Mouse (Mus musculus) MEL (cell line): ENCODE measurements around the gene Thada. TPM values are rescaled to one million over a fixed set of nuclear protein-coding genes. Genes with fewer than 3 reads are reported as not detected.

Source experiments
- DNase-seq: peaks from one replicate; pipeline ENCODE4 v3.0.0; 2011; ENCODE audit warnings: low read depth, low spot score
- H3K27ac ChIP-seq: 2 replicates; pipeline ENCODE4 v1.5.1; 2012; ENCODE audit warnings: low read depth, mild to moderate bottlenecking, control low read depth, low read length, moderate library complexity; ENCODE audit not compliant: control insufficient read depth
- H3K27me3 ChIP-seq, 2 experiments: fragments of 150-350 bp in 1 of 2; sonication (generic) in 1 of 2; 2 replicates each; pipeline ENCODE4 v1.6.1; 2012; ENCODE audit warnings: low read length in 2 of 2, mild to moderate bottlenecking in 2 of 2, improper control_type of control experiment in 1 of 2, moderate library complexity in 1 of 2; ENCODE audit not compliant: insufficient read depth in 2 of 2, control insufficient read depth in 1 of 2
- H3K36me3 ChIP-seq, 2 experiments: 2 replicates each; pipeline ENCODE4 v1.6.1; 2012 to 2014; ENCODE audit warnings: low read length in 2 of 2, improper control_type of control experiment in 1 of 2, inconsistent platforms in 1 of 2, mild to moderate bottlenecking in 1 of 2; ENCODE audit not compliant: insufficient read depth in 2 of 2, control insufficient read depth in 1 of 2
- H3K4me1 ChIP-seq, 2 experiments: fragments of 150-350 bp in 1 of 2; sonication (generic) in 1 of 2; 2 replicates each; pipeline ENCODE4 v1.6.1; 2012; ENCODE audit warnings: low read length in 2 of 2, improper control_type of control experiment in 1 of 2, mild to moderate bottlenecking in 1 of 2; ENCODE audit not compliant: insufficient read depth in 2 of 2, control insufficient read depth in 1 of 2
- H3K4me3 ChIP-seq, 2 experiments: fragments of 150-350 bp in 1 of 2; sonication (generic) in 1 of 2; 2 replicates each; pipeline ENCODE4 v1.5.1; 2012; ENCODE audit warnings: low read depth in 2 of 2, low read length in 2 of 2, mild to moderate bottlenecking in 2 of 2, moderate library complexity in 2 of 2, control low read depth in 1 of 2, improper control_type of control experiment in 1 of 2; ENCODE audit not compliant: control insufficient read depth in 1 of 2, insufficient read depth in 1 of 2
- H3K79me2 ChIP-seq: 2 replicates; pipeline ENCODE4 v1.6.1; 2012; ENCODE audit warnings: mild to moderate bottlenecking, low read length, moderate library complexity; ENCODE audit not compliant: control insufficient read depth, poor library complexity, insufficient read depth
- H3K9ac ChIP-seq: 2 replicates; pipeline ENCODE4 v1.6.1; 2012; ENCODE audit warnings: low read depth, mild to moderate bottlenecking, control low read depth, low read length, moderate library complexity; ENCODE audit not compliant: control insufficient read depth, poor library complexity, severe bottlenecking
- H3K9me3 ChIP-seq: fragments of 150-350 bp; sonication (generic); replicated peaks from 2 replicates; pipeline ENCODE4 v1.6.1; 2012; ENCODE audit warnings: mild to moderate bottlenecking, low read length, improper control_type of control experiment, moderate library complexity; ENCODE audit not compliant: insufficient read depth
- CHD1 ChIP-seq: IDR thresholded peaks from 2 replicates; pipeline ENCODE4 v1.6.1; 2012; ENCODE audit warnings: low read depth, mild to moderate bottlenecking, inconsistent platforms, low read length, improper control_type of control experiment
- CHD2 ChIP-seq: IDR thresholded peaks from 2 replicates; pipeline ENCODE4 v1.6.1; 2011; ENCODE audit warnings: low read length, improper control_type of control experiment
- CTCF ChIP-seq, 3 experiments: IDR thresholded peaks in 2 of 3; conservative IDR thresholded peaks in 1 of 3; 2 replicates each; pipeline ENCODE4 v1.5.1; 2011 to 2012; ENCODE audit warnings: low read length in 3 of 3, low read depth in 2 of 3, mild to moderate bottlenecking in 2 of 3, improper control_type of control experiment in 1 of 3, inconsistent platforms in 1 of 3, mixed read lengths in 1 of 3, moderate library complexity in 1 of 3; ENCODE audit not compliant: control insufficient read depth in 1 of 3, insufficient read depth in 1 of 3, poor library complexity in 1 of 3, severe bottlenecking in 1 of 3
- ELF1 ChIP-seq: IDR thresholded peaks from 2 replicates; pipeline ENCODE4 v1.6.1; 2014; ENCODE audit warnings: low read depth, mild to moderate bottlenecking, inconsistent platforms, low read length, improper control_type of control experiment, moderate library complexity
- EP300 ChIP-seq, 2 experiments: IDR thresholded peaks; 2 replicates each; pipeline ENCODE4 v1.6.1; 2011; ENCODE audit warnings: improper control_type of control experiment in 2 of 2, low read length in 2 of 2, low read depth in 1 of 2, mild to moderate bottlenecking in 1 of 2
- ETS1 ChIP-seq: IDR thresholded peaks from 2 replicates; pipeline ENCODE4 v1.6.1; 2012; ENCODE audit warnings: low read depth, mild to moderate bottlenecking, inconsistent platforms, low read length, improper control_type of control experiment, moderate library complexity
- GATA1 ChIP-seq: IDR thresholded peaks from 2 replicates; pipeline ENCODE4 v1.6.1; 2011; ENCODE audit warnings: low read depth, low read length, improper control_type of control experiment
- HCFC1 ChIP-seq: IDR thresholded peaks from 2 replicates; pipeline ENCODE4 v1.6.1; 2012; ENCODE audit warnings: low read depth, mild to moderate bottlenecking, inconsistent platforms, low read length, improper control_type of control experiment, moderate library complexity
- JUND ChIP-seq: IDR thresholded peaks from 2 replicates; pipeline ENCODE4 v1.6.1; 2011; ENCODE audit warnings: low read depth, mild to moderate bottlenecking, improper control_type of control experiment, low read length
- KAT2A ChIP-seq: conservative IDR thresholded peaks from 2 replicates; pipeline ENCODE4 v1.6.1; 2012; ENCODE audit warnings: low read depth, low read length, improper control_type of control experiment, inconsistent platforms
- MAFK ChIP-seq: IDR thresholded peaks from 2 replicates; pipeline ENCODE4 v1.6.1; 2011; ENCODE audit warnings: low read depth, mild to moderate bottlenecking, low read length, improper control_type of control experiment, borderline replicate concordance
- MAZ ChIP-seq: IDR thresholded peaks from 2 replicates; pipeline ENCODE4 v1.6.1; 2012; ENCODE audit warnings: low read depth, mild to moderate bottlenecking, inconsistent platforms, low read length, improper control_type of control experiment
- MEF2A ChIP-seq: IDR thresholded peaks from 2 replicates; pipeline ENCODE4 v1.6.1; 2014; ENCODE audit warnings: low read depth, mild to moderate bottlenecking, inconsistent platforms, low read length, improper control_type of control experiment; ENCODE audit not compliant: poor library complexity, insufficient replicate concordance, severe bottlenecking; ENCODE audit errors: extremely low read depth
- MXI1 ChIP-seq: IDR thresholded peaks from 2 replicates; pipeline ENCODE4 v1.6.1; 2011; ENCODE audit warnings: mild to moderate bottlenecking, low read depth, low read length, improper control_type of control experiment
- MYC ChIP-seq: IDR thresholded peaks from 2 replicates; pipeline ENCODE4 v1.6.1; 2011; ENCODE audit warnings: low read depth, mild to moderate bottlenecking, low read length, improper control_type of control experiment, moderate library complexity
- NRF1 ChIP-seq: IDR thresholded peaks from 2 replicates; pipeline ENCODE4 v1.6.1; 2014; ENCODE audit warnings: low read depth, mild to moderate bottlenecking, inconsistent platforms, low read length, improper control_type of control experiment, moderate library complexity; ENCODE audit not compliant: poor library complexity, insufficient read depth, severe bottlenecking
- POLR2A ChIP-seq, 2 experiments: IDR thresholded peaks; 2 replicates each; pipeline ENCODE4 v1.6.1; 2011 to 2012; ENCODE audit warnings: low read length in 2 of 2, mild to moderate bottlenecking in 2 of 2, control low read depth in 1 of 2, improper control_type of control experiment in 1 of 2, low read depth in 1 of 2, moderate library complexity in 1 of 2; ENCODE audit not compliant: control insufficient read depth in 1 of 2, insufficient read depth in 1 of 2, poor library complexity in 1 of 2
- POLR2AphosphoS5 ChIP-seq: IDR thresholded peaks from 2 replicates; pipeline ENCODE4 v1.6.1; 2012; ENCODE audit warnings: low read depth, borderline replicate concordance, mild to moderate bottlenecking, inconsistent platforms, low read length, moderate library complexity, mixed read lengths
- RAD21 ChIP-seq: IDR thresholded peaks from 2 replicates; pipeline ENCODE4 v1.6.1; 2011; ENCODE audit warnings: mild to moderate bottlenecking, low read depth, low read length, improper control_type of control experiment
- SIN3A ChIP-seq: IDR thresholded peaks from 2 replicates; pipeline ENCODE4 v1.6.1; 2012; ENCODE audit warnings: low read length, improper control_type of control experiment, inconsistent platforms
- SMC3 ChIP-seq: IDR thresholded peaks from 2 replicates; pipeline ENCODE4 v1.6.1; 2011; ENCODE audit warnings: low read depth, low read length, improper control_type of control experiment
- TAL1 ChIP-seq: IDR thresholded peaks from 2 replicates; pipeline ENCODE4 v1.6.1; 2012; ENCODE audit warnings: mild to moderate bottlenecking, inconsistent platforms, low read length, moderate library complexity, mixed read lengths
- TCF12 ChIP-seq: IDR thresholded peaks from 2 replicates; pipeline ENCODE4 v1.6.1; 2014; ENCODE audit warnings: low read depth, mild to moderate bottlenecking, inconsistent platforms, low read length, improper control_type of control experiment, moderate library complexity
- USF1 ChIP-seq: IDR thresholded peaks from 2 replicates; pipeline ENCODE4 v1.6.1; 2014; ENCODE audit warnings: low read depth, mild to moderate bottlenecking, inconsistent platforms, low read length, improper control_type of control experiment, moderate library complexity
- ZMIZ1 ChIP-seq: IDR thresholded peaks from 2 replicates; pipeline ENCODE4 v1.6.1; 2012; ENCODE audit warnings: low read depth, mild to moderate bottlenecking, inconsistent platforms, low read length, improper control_type of control experiment, moderate library complexity
- ZNF384 ChIP-seq: IDR thresholded peaks from 2 replicates; pipeline ENCODE4 v1.6.1; 2012; ENCODE audit warnings: low read depth, mild to moderate bottlenecking, inconsistent platforms, low read length, improper control_type of control experiment
- polyA plus RNA-seq, 2 experiments: library from polyadenylated mRNA; stranded (reverse) in 1 of 2; unstranded in 1 of 2; fragments of >175 nt in 1 of 2; fragments of >200 nt in 1 of 2; gene quantifications; 2 replicates each; pipeline versions ENCODE4 v1.2.1 to v1.2.4; 2012; ENCODE audit warnings: low replicate concordance in 2 of 2, low read depth in 1 of 2; ENCODE audit not compliant: insufficient read length in 2 of 2, insufficient read depth in 1 of 2, missing spikeins in 1 of 2
- total RNA-seq: library from RNA; depleted of rRNA; stranded (reverse); fragments of 300-350 nt; gene quantifications from 2 replicates; pipeline ENCODE4 v1.2.3, GENCODE M21; 2012

Thada gene
- total and polyA plus RNA-seq, 3 experiments: 19.8 to 20.6 TPM; not detected in 1

DNA sequence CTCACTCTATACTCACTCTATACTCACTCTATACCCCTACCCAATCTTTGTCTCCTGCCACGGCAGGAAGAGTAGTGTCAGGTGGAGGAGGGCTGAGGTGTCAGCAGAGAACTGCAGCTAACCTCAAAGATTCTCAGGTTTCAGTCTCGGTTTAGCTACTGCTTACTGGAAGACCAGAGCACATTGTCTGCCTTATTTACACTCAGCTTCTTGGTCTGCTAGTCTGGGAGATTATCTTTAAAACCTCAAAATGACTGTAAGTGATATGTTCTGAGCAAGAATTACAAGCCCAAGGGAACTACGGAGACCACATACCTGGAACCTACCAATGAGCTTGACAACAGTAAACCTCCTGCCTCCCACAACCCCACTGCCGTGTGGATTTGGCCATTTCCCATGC lies 31.0 kb downstream of the Thada start:
- no peak overlapping the region for H3K9ac ChIP-seq
- no peak overlapping the region for H3K27ac ChIP-seq
- H3K4me1 ChIP-seq: no peaks in the 10 kb centered on the region
- no peak for DNase-seq
- H3K79me2 ChIP-seq: no peaks in the 10 kb centered on the region
- H3K27me3 ChIP-seq: no peaks in the 10 kb centered on the region
- no peaks in the 10 kb centered on the region for H3K9me3 ChIP-seq
- H3K4me3 ChIP-seq: no peak overlapping the region
- peaks cover 0 to 20% of the 10 kb centered on the region in 2 experiments; a peak in 2 of 4 replicates for H3K36me3 ChIP-seq
- TF ChIP-seq MAZ (no peak), TCF12 (no peak), JUND (no peak), MXI1 (no peak), HCFC1 (no peak), POLR2A (IDR thresholded peaks at IDR 0.05; ENCODE audit: control insufficient read depth in 1 of 2, insufficient read depth in 1 of 2, low read depth in 1 of 2, low read length in 2 of 2, poor library complexity in 1 of 2) (no peak), TAL1 (no peak), MYC (no peak), KAT2A (no peak), CHD2 (no peak), MAFK (no peak), CTCF (IDR thresholded peaks at IDR 0.05 in 2 of 3, conservative IDR thresholded peaks at IDR 0.05 in 1 of 3; ENCODE audit: control insufficient read depth in 1 of 3, insufficient read depth in 1 of 3, low read depth in 2 of 3, low read length in 3 of 3, poor library complexity in 1 of 3, severe bottlenecking in 1 of 3) (no peak), NRF1 (no peak), GATA1 (no peak), ZNF384 (no peak), SIN3A (no peak), EP300 (IDR thresholded peaks at IDR 0.05; ENCODE audit: low read depth in 1 of 2, low read length in 2 of 2) (no peak)

DNA sequence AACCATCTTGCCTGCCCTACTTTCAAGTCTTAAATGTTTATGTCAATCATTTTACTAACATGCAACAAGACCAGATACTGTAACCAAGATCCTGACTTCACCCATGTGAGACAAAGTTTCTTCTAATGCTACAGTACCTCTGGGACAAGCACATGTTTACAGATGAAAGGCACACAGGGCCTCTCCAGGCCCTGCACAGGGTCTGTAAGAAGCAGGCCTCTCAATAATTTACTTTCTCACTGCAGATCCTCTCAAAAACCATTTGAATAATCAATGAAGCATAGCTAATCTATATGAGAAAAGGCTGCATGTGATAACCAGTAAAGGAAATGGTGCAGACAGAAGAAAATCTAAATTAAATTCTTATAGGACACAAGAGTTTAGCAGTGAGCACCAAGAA lies 31.8 kb downstream of the Thada start:
- TF ChIP-seq POLR2A (IDR thresholded peaks at IDR 0.05; ENCODE audit: control insufficient read depth in 1 of 2, insufficient read depth in 1 of 2, low read depth in 1 of 2, low read length in 2 of 2, poor library complexity in 1 of 2): no peak
- no peak for TF ChIP-seq ELF1
- TF ChIP-seq TCF12: no peak
- TF ChIP-seq MAFK: no peak
- TF ChIP-seq ZMIZ1: no peak
- no peak for TF ChIP-seq USF1
- no peak for TF ChIP-seq MEF2A
- TF ChIP-seq ETS1: no peak
- no peak for TF ChIP-seq POLR2AphosphoS5
- no peak for TF ChIP-seq RAD21
- TF ChIP-seq GATA1: no peak
- no peak for TF ChIP-seq NRF1
- TF ChIP-seq CHD1: no peak
- no peak for TF ChIP-seq SMC3
- no peak for TF ChIP-seq KAT2A
- TF ChIP-seq, all 39 proteins: peak for 0
- no peak for DNase-seq
- no peaks in the 10 kb centered on the region for H3K79me2 ChIP-seq
- no peaks in the 10 kb centered on the region for H3K4me1 ChIP-seq
- H3K9me3 ChIP-seq: no peaks in the 10 kb centered on the region
- no peak overlapping the region for H3K27ac ChIP-seq
- peaks cover 0 to 20% of the 10 kb centered on the region in 2 experiments; a peak in 2 of 4 replicates for H3K36me3 ChIP-seq
- no peak overlapping the region for H3K9ac ChIP-seq
- no peaks in the 10 kb centered on the region for H3K27me3 ChIP-seq
- no peak overlapping the region for H3K4me3 ChIP-seq
